Mouse (Mus musculus) embryonic fibroblast, embryonic 13.5 days (primary cell): ENCODE measurements at regions not wholly inside any gene's neighbourhood (a gene's known extent, or its start where the extent isn't known, plus 50 kb on each side); places are given as distances from the start of the nearest gene placed in this dataset.

ENCODE experiments used
- H3K27ac ChIP-seq: 2 replicates; pipeline ENCODE4 v1.5.1; 2012; ENCODE audit warnings: low read length, control low read depth, inconsistent platforms; ENCODE audit not compliant: insufficient read depth
- H3K4me1 ChIP-seq: 2 replicates; pipeline ENCODE4 v1.6.1; 2011; ENCODE audit warnings: low read length; ENCODE audit not compliant: control insufficient read depth, insufficient read depth
- H3K4me3 ChIP-seq: 2 replicates; pipeline ENCODE4 v1.5.1; 2011; ENCODE audit warnings: mild to moderate bottlenecking, control low read depth, low read length; ENCODE audit not compliant: insufficient read depth
- CTCF ChIP-seq: IDR thresholded peaks from 2 replicates; pipeline ENCODE4 v1.5.1; 2011; ENCODE audit warnings: mild to moderate bottlenecking, control low read depth, low read length, moderate library complexity, borderline replicate concordance; ENCODE audit not compliant: insufficient read depth
- POLR2A ChIP-seq: IDR thresholded peaks from 2 replicates; pipeline ENCODE4 v1.6.1; 2011; ENCODE audit warnings: low read depth, mild to moderate bottlenecking, control low read depth, low read length, moderate library complexity

DNA sequence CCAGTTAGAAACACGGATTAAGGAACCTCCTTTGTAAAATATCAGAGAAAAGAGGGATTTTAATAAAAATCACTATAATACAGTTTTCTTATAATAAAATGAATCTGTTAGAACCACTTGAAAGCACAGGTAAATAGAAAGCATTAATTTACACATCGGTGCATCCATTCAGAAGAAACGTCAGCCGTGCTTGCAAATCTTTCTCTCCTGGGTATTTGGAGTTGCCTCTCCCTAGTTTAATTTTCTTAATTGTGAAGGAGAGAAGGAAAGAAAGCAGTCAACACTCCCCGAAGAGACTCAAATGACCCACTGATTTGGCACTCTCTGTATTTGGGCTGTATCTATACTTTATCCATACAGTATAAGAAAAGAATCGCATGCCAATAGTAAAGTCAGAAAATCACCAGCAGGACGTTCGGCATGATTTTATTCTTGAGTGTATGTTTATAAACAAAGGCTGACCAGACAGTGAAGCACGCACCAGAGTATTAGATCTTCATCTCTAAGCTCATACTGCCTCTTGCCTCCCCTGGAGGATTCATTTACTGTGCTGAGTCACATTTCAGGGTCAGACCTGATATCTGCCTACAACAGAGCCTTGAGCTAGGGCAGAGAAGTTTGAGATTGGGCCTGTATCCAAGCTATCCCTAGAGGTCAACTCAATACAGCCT is 291.6 kb upstream of the Map3k7 start:
- TF ChIP-seq CTCF (no peak), POLR2A (no peak)
- Histone ChIP-seq H3K27ac (no peak overlapping the region), H3K4me1 (no peaks in the 10 kb centered on the region), H3K4me3 (no peak overlapping the region)

DNA sequence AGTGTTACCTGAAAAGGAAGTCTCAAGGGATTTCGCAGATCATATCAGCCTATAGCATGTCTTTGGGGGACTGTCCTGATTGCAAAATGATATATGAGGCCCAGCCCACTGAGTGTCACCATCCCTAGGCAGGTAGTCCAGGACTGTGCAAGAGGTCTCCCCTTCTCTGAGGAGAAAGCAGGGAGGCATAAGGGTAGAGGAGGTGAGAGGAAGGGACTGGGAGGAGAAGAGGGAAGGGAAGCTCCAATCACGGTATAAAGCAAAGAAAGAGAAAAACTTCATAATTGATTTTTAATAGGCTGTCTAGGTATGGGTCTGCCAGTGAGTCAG is 291.1 kb upstream of the Map3k7 start:
- Histone ChIP-seq H3K4me1 (no peaks in the 10 kb centered on the region), H3K4me3 (no peak overlapping the region), H3K27ac (no peak overlapping the region)
- TF ChIP-seq CTCF, result no peak
- no peak for TF ChIP-seq POLR2A

DNA sequence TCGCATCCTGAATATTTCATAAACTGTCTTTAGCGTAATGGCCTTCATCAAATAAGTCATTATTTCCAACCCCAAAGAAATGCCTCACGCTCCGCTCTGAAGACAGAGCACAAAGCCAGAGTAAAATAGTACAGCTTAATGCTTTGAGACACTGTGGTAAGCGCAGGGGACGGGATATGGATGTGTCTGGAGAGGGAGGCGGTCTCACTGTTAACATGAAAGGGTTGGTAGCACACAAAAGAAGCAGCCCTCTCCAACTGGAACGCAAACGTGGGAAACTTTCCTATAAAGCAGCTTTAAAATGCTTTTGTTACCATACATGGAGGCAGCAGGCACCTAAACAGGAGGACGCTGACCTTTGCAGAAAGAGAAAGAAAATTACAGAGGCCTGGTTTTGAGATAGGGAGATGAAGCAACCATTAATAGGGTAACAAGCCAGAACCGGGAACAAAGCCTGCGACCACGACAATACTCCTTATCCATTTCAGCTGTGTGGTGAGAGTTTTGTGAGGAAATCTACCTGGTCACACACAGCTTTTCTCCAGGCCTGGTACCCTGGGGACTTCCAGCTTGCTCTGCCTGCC is 284.8 kb upstream of the Map3k7 start:
- TF ChIP-seq CTCF (no peak), POLR2A (no peak)
- Histone ChIP-seq H3K27ac (no peak overlapping the region), H3K4me3 (no peak overlapping the region), H3K4me1 (no peaks in the 10 kb centered on the region)

DNA sequence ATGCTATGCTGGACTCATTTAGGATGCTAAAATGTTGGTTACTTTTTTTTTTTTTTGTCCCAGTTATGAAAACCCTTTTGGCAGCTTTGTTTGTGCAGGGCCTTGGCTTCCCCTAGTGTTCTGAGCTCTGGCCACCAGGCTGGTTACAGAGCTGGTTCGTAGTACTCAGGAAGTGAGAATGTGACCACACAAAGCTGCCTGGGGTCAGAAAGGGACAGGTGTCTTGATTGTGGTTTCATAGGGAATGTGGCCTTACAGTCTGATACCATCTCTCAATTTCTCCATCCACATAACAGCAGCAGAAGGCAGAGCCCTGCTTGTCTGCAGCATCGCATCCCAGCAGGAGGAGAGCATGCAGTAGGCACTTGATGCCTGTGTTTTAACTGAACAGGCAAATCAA is 282.9 kb upstream of the Map3k7 start:
- Histone ChIP-seq H3K4me1 (no peaks in the 10 kb centered on the region), H3K4me3 (no peak overlapping the region), H3K27ac (no peak overlapping the region)
- TF ChIP-seq POLR2A (no peak), CTCF (no peak)

DNA sequence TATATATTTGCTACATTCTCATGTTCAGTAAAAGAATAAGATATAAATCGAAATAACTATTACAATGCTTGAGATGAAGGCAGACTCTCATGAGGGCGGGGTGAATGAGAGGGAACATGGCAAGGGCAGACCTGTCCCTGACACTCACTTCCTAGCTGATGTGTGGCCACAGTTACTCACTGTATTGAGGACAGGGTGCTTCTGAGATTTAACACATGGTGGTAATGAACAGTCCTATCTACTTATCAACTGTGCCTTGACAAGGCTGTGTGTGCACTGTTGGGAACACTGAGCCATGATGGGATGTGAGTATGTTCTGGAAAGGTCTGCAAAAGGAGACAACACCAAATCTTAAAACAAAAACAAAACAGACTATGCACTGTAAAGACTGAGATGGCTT is 274.8 kb upstream of the Map3k7 start:
- Histone ChIP-seq H3K27ac (no peak overlapping the region), H3K4me1 (no peaks in the 10 kb centered on the region), H3K4me3 (no peak overlapping the region)
- TF ChIP-seq CTCF (no peak), POLR2A (no peak)

DNA sequence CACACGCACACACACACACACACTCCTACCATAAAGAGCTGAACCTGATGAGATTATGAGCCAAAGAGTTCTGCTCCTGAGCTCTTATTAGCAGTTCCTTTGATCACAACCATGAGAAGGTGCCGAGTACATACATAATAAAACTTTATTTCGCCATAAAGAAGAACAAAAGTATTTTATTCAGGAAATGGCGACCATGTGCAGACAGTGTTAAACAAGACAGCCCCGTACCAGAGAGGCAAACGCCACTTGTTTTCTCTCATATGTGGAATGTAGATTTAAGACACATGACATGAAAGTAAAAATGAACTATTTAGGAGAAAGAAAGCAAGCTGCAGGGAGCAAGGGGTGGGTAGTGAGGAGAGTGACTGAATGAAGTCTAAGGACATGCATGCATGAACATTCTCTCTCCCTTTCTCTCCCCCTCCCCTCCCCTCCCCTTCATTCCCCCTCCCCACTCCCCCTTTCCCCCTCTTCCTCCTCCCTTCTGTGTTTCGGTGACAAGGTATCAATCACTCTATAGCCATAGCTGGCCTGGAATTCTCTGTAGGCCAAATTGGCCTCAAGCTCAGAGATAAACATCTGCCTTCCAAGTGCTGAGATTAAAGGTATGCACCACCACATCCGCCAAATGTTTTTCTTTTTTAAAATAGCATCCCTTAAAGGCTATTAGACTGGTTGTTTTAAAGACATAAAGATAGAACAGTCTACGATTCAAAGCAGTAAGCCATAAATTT is 266.0 kb upstream of the Map3k7 start:
- Histone ChIP-seq H3K27ac (peak overlapping the region; percentile 59; the same call in 1 of the 2 replicates), H3K4me1 (no peaks in the 10 kb centered on the region; the same call in 1 of the 2 replicates), H3K4me3 (no peak overlapping the region)
- no peak for TF ChIP-seq POLR2A
- TF ChIP-seq CTCF, result no peak

DNA sequence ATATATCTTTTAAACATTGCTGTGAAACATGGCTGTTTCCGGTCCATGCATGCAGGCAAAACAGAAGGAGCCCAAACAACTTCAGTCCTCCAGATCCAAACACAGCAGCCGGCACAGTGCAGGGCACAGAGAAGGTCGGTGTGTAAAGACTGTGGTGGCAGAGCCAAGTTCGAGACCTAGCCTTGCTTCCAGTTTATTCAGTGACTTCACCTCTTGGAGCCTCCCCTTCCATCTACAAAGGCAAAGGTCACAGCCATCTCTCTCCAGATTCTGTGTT is 265.5 kb upstream of the Map3k7 start:
- peak overlapping the region; percentile 59 for H3K27ac ChIP-seq
- H3K4me3 ChIP-seq, result no peak overlapping the region
- no peaks in the 10 kb centered on the region; the same call in 1 of the 2 replicates for H3K4me1 ChIP-seq
- TF ChIP-seq POLR2A, result no peak
- TF ChIP-seq CTCF, result no peak

DNA sequence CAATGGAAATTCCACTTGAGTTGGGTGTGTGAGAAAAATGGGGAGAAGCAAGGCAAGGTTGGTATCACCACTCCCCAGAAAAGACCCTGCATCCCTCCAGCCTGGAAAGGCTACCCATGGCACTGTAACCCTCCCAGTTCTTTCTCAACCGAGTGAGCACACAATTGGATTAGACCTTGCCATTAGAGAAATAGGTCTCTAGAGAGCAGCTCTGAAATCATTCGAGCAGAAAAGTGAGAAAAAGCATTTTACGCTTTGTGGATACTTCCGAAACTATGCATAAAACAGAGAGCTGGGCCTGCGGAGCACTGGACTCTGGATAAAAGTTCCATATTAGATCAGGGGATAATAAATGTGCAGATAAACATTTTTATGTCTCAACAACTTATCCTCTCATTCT is 264.6 kb upstream of the Map3k7 start:
- TF ChIP-seq POLR2A, result no peak
- TF ChIP-seq CTCF, result no peak
- no peak overlapping the region for H3K4me3 ChIP-seq
- no peaks in the 10 kb centered on the region; the same call in 1 of the 2 replicates for H3K4me1 ChIP-seq
- no peak overlapping the region for H3K27ac ChIP-seq

DNA sequence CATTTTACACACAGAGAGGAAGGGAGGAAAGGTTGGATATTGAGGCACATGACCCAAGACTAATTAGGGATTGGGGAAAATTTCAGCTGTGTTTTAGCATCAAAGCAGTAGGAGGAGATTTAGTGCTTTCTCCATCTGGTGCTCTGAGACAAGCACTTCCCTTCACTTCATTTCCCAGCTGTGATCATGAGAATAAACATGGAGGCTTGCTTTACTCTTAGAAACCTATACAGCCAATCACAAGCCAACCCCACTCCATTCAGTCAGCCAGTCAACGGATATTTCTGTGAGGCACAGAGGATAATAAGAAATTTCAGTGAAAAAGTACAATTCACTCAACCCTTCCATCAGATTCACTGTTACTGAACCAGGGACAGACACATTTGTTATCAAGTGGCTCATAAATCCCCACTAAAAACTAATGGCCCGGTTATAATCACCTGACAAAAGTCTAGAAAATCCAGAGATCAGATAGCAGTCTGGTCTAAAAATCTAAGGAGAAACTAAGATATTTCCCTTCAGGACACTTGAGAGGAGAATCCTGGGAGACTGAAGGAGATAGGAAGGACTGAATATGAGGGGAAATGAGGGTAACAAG is 249.7 kb upstream of the Map3k7 start:
- Histone ChIP-seq H3K4me3 (no peak overlapping the region), H3K4me1 (no peaks in the 10 kb centered on the region), H3K27ac (no peak overlapping the region)
- TF ChIP-seq CTCF, result no peak
- TF ChIP-seq POLR2A, result no peak

DNA sequence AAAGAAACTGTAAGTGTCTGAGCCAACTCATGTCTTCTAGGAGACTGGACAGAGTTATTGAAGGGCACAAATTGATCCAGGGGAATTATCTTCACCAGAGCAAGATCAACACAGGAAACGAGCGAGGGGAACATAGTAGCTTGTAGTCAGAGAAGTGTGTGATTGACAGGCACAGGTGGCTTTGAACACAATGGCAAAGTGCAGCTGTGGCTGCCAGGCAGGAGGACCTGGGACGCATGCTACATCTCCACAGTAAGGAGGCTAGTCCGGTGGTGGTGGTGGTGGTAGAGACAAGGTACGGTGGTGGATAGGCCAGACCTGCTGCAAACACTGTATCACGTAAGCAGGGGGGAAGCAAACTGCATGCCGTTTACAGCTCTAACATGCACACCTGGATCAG is 240.4 kb upstream of the Map3k7 start:
- H3K4me1 ChIP-seq, result peaks cover 3% of the 10 kb centered on the region; the same call in 1 of the 2 replicates
- H3K27ac ChIP-seq, result no peak overlapping the region
- H3K4me3 ChIP-seq, result no peak overlapping the region
- TF ChIP-seq POLR2A (no peak), CTCF (no peak)
